Mouse (Mus musculus): ENCODE data around the gene Smarcb1. TPM values are rescaled to one million over a fixed set of nuclear protein-coding genes. Genes with fewer than 3 reads are reported as not detected.

The Smarcb1 gene
- polyA plus RNA-seq, 1 experiment from 2014 or later = 157 TPM

GRCm38 (mm10) chr10:75857598-75857997 is 63.8 kb downstream of the Smarcb1 start:
- Histone ChIP-seq H3K4me2 (peak overlapping the region; percentile 94; the same call in 1 of the 2 replicates), H3K36me3 (ENCODE audit: control insufficient read depth, insufficient read depth, low read length) (peaks cover 14% of the 10 kb centered on the region), H3K9me3 (ENCODE audit: control insufficient read depth, low read length) (no peaks in the 10 kb centered on the region), H3K4me1 (replicated peaks; ENCODE audit: control insufficient read depth, insufficient read depth, low read length) (peaks cover 18% of the 10 kb centered on the region), H3K9ac (ENCODE audit: low read depth, low read length) (0 out of 2 replicates have a peak overlapping the region, but pooled peaks have one; percentile 20), H3K4me3 (ENCODE audit: low read depth, low read length) (0 out of 2 replicates have a peak overlapping the region, but pooled peaks have one; percentile 17), H3K27ac (ENCODE audit: low read depth, low read length) (peak overlapping the region; percentile 25; the same call in 1 of the 2 replicates), H3K27me3 (replicated peaks; ENCODE audit: control insufficient read depth, insufficient read depth, low read length) (no peaks in the 10 kb centered on the region)
- ATAC-seq (replicated peaks; ENCODE audit: low FRiP score) (no peak), DNase-seq (ENCODE audit: low spot score) (no peak)
- 89% methylated on average over 4 of the region's 4 CpGs for WGBS

- H3K9ac ChIP-seq (ENCODE audit: low read depth, low read length) = no peak overlapping the region
- ATAC-seq (replicated peaks; ENCODE audit: low FRiP score) = no peak
- no peaks in the 10 kb centered on the region for H3K9me3 ChIP-seq (ENCODE audit: control insufficient read depth, low read length)
- DNase-seq (ENCODE audit: low spot score) = no peak
- peaks cover 18% of the 10 kb centered on the region for H3K4me1 ChIP-seq (replicated peaks; ENCODE audit: control insufficient read depth, insufficient read depth, low read length)
- H3K4me2 ChIP-seq = no peak overlapping the region
- H3K27ac ChIP-seq (ENCODE audit: low read depth, low read length) = peak overlapping the region; percentile 5; the same call in 1 of the 2 replicates
- H3K27me3 ChIP-seq (replicated peaks; ENCODE audit: control insufficient read depth, insufficient read depth, low read length) = no peaks in the 10 kb centered on the region
- peaks cover 14% of the 10 kb centered on the region for H3K36me3 ChIP-seq (ENCODE audit: control insufficient read depth, insufficient read depth, low read length)
- H3K4me3 ChIP-seq (ENCODE audit: low read depth, low read length) = no peak overlapping the region
- WGBS = 76% methylated on average over 3 of the region's 3 CpGs
Observed at GRCm38 (mm10) chr10:75856976-75857375, 64.4 kb downstream of the Smarcb1 start.

- H3K27ac ChIP-seq (ENCODE audit: low read depth, low read length) = peak overlapping the region; percentile 5; the same call in 1 of the 2 replicates
- peaks cover 18% of the 10 kb centered on the region for H3K4me1 ChIP-seq (replicated peaks; ENCODE audit: control insufficient read depth, insufficient read depth, low read length)
- no peak overlapping the region for H3K4me2 ChIP-seq
- H3K4me3 ChIP-seq (ENCODE audit: low read depth, low read length) = no peak overlapping the region
- WGBS = 81% methylated on average over 11 of the region's 11 CpGs
- ATAC-seq (replicated peaks; ENCODE audit: low FRiP score) = no peak
- H3K9ac ChIP-seq (ENCODE audit: low read depth, low read length) = no peak overlapping the region
- no peaks in the 10 kb centered on the region for H3K27me3 ChIP-seq (replicated peaks; ENCODE audit: control insufficient read depth, insufficient read depth, low read length)
- no peaks in the 10 kb centered on the region for H3K9me3 ChIP-seq (ENCODE audit: control insufficient read depth, low read length)
- peaks cover 14% of the 10 kb centered on the region for H3K36me3 ChIP-seq (ENCODE audit: control insufficient read depth, insufficient read depth, low read length)
- no peak for DNase-seq (ENCODE audit: low spot score)
Observed at GRCm38 (mm10) chr10:75856155-75856907, 65.1 kb downstream of the Smarcb1 start.

- Histone ChIP-seq H3K4me1 (replicated peaks; ENCODE audit: control insufficient read depth, insufficient read depth, low read length) (peaks cover 13% of the 10 kb centered on the region), H3K27me3 (replicated peaks; ENCODE audit: control insufficient read depth, insufficient read depth, low read length) (0 out of 2 replicates have a peak, but pooled peaks cover 2% of the 10 kb centered on the region), H3K27ac (ENCODE audit: low read depth, low read length) (no peak overlapping the region), H3K9me3 (ENCODE audit: control insufficient read depth, low read length) (no peaks in the 10 kb centered on the region), H3K4me2 (no peak overlapping the region), H3K36me3 (ENCODE audit: control insufficient read depth, insufficient read depth, low read length) (peaks cover 14% of the 10 kb centered on the region), H3K4me3 (ENCODE audit: low read depth, low read length) (no peak overlapping the region), H3K9ac (ENCODE audit: low read depth, low read length) (no peak overlapping the region)
- 87% methylated on average over 15 of the region's 15 CpGs for WGBS
- DNase-seq (ENCODE audit: low spot score) (no peak), ATAC-seq (replicated peaks; ENCODE audit: low FRiP score) (no peak)
Observed at GRCm38 (mm10) chr10:75855416-75855981, 65.9 kb downstream of the Smarcb1 start.

- no peak for DNase-seq (ENCODE audit: low spot score)
- WGBS = 79% methylated on average over 6 of the region's 6 CpGs
- ATAC-seq (replicated peaks; ENCODE audit: low FRiP score) = no peak
Observed at GRCm38 (mm10) chr10:75854791-75855190, 66.6 kb downstream of the Smarcb1 start.

GRCm38 (mm10) chr10:75854096-75854495 is 67.3 kb downstream of the Smarcb1 start:
- no peak overlapping the region for H3K9ac ChIP-seq (ENCODE audit: low read depth, low read length)
- no peak overlapping the region for H3K27ac ChIP-seq (ENCODE audit: low read depth, low read length)
- peaks cover 12% of the 10 kb centered on the region for H3K4me1 ChIP-seq (replicated peaks; ENCODE audit: control insufficient read depth, insufficient read depth, low read length)
- WGBS = 43% methylated on average over 5 of the region's 5 CpGs
- 0 out of 2 replicates have a peak, but pooled peaks cover 2% of the 10 kb centered on the region for H3K27me3 ChIP-seq (replicated peaks; ENCODE audit: control insufficient read depth, insufficient read depth, low read length)
- DNase-seq (ENCODE audit: low spot score) = no peak
- no peak overlapping the region for H3K4me3 ChIP-seq (ENCODE audit: low read depth, low read length)
- H3K36me3 ChIP-seq (ENCODE audit: control insufficient read depth, insufficient read depth, low read length) = peaks cover 14% of the 10 kb centered on the region
- H3K4me2 ChIP-seq = no peak overlapping the region
- H3K9me3 ChIP-seq (ENCODE audit: control insufficient read depth, low read length) = no peaks in the 10 kb centered on the region
- 0 out of 2 replicates have a peak, but pooled peaks have one; percentile 16 for ATAC-seq (replicated peaks; ENCODE audit: low FRiP score)

More at GRCm38 (mm10) chr10:75854791-75855190, 66.6 kb downstream of the Smarcb1 start:
- no peak overlapping the region for H3K9ac ChIP-seq (ENCODE audit: low read depth, low read length)
- no peaks in the 10 kb centered on the region for H3K9me3 ChIP-seq (ENCODE audit: control insufficient read depth, low read length)
- peaks cover 14% of the 10 kb centered on the region for H3K36me3 ChIP-seq (ENCODE audit: control insufficient read depth, insufficient read depth, low read length)
- H3K4me2 ChIP-seq = no peak overlapping the region
- H3K4me1 ChIP-seq (replicated peaks; ENCODE audit: control insufficient read depth, insufficient read depth, low read length) = peaks cover 12% of the 10 kb centered on the region
- no peak overlapping the region for H3K27ac ChIP-seq (ENCODE audit: low read depth, low read length)
- no peak overlapping the region for H3K4me3 ChIP-seq (ENCODE audit: low read depth, low read length)
- 0 out of 2 replicates have a peak, but pooled peaks cover 2% of the 10 kb centered on the region for H3K27me3 ChIP-seq (replicated peaks; ENCODE audit: control insufficient read depth, insufficient read depth, low read length)

GRCm38 (mm10) chr10:75853452-75853851 is 68.0 kb downstream of the Smarcb1 start:
- H3K4me2 ChIP-seq = no peak overlapping the region
- H3K9ac ChIP-seq (ENCODE audit: low read depth, low read length) = no peak overlapping the region
- WGBS = 26% methylated on average over 10 of the region's 10 CpGs
- DNase-seq (ENCODE audit: low spot score) (peak; percentile 72), ATAC-seq (replicated peaks; ENCODE audit: low FRiP score) (peak; percentile 64)
- no peak overlapping the region for H3K4me3 ChIP-seq (ENCODE audit: low read depth, low read length)
- no peaks in the 10 kb centered on the region for H3K9me3 ChIP-seq (ENCODE audit: control insufficient read depth, low read length)
- peaks cover 8% of the 10 kb centered on the region for H3K4me1 ChIP-seq (replicated peaks; ENCODE audit: control insufficient read depth, insufficient read depth, low read length)
- H3K36me3 ChIP-seq (ENCODE audit: control insufficient read depth, insufficient read depth, low read length) = peaks cover 13% of the 10 kb centered on the region
- H3K27ac ChIP-seq (ENCODE audit: low read depth, low read length) = no peak overlapping the region
- H3K27me3 ChIP-seq (replicated peaks; ENCODE audit: control insufficient read depth, insufficient read depth, low read length) = 0 out of 2 replicates have a peak, but pooled peaks cover 2% of the 10 kb centered on the region

GRCm38 (mm10) chr10:75852539-75853125 is 68.8 kb downstream of the Smarcb1 start:
- 0 out of 2 replicates have a peak, but pooled peaks cover 2% of the 10 kb centered on the region for H3K27me3 ChIP-seq (replicated peaks; ENCODE audit: control insufficient read depth, insufficient read depth, low read length)
- DNase-seq (ENCODE audit: low spot score) (no peak), ATAC-seq (replicated peaks; ENCODE audit: low FRiP score) (no peak)
- H3K36me3 ChIP-seq (ENCODE audit: control insufficient read depth, insufficient read depth, low read length) = peaks cover 6% of the 10 kb centered on the region
- no peaks in the 10 kb centered on the region for H3K9me3 ChIP-seq (ENCODE audit: control insufficient read depth, low read length)
- H3K4me1 ChIP-seq (replicated peaks; ENCODE audit: control insufficient read depth, insufficient read depth, low read length) = peaks cover 1% of the 10 kb centered on the region; the same call in 1 of the 2 replicates
- no peak overlapping the region for H3K9ac ChIP-seq (ENCODE audit: low read depth, low read length)
- H3K4me3 ChIP-seq (ENCODE audit: low read depth, low read length) = no peak overlapping the region
- H3K4me2 ChIP-seq = no peak overlapping the region
- 82% methylated on average over 12 of the region's 12 CpGs for WGBS
- no peak overlapping the region; the same call in 1 of the 2 replicates for H3K27ac ChIP-seq (ENCODE audit: low read depth, low read length)
